Mouse (Mus musculus): Measurements from ENCODE around the gene Gimap9. TPM values are rescaled to one million over a fixed set of nuclear protein-coding genes. Genes with fewer than 3 reads are reported as not detected.

Gene Gimap9
- 1.0 and 1.2 TPM in 2 replicates for polyA plus RNA-seq (2015; fragmentation: Nextera tagmentation; extraction: Ambion mirVana)

DNA sequence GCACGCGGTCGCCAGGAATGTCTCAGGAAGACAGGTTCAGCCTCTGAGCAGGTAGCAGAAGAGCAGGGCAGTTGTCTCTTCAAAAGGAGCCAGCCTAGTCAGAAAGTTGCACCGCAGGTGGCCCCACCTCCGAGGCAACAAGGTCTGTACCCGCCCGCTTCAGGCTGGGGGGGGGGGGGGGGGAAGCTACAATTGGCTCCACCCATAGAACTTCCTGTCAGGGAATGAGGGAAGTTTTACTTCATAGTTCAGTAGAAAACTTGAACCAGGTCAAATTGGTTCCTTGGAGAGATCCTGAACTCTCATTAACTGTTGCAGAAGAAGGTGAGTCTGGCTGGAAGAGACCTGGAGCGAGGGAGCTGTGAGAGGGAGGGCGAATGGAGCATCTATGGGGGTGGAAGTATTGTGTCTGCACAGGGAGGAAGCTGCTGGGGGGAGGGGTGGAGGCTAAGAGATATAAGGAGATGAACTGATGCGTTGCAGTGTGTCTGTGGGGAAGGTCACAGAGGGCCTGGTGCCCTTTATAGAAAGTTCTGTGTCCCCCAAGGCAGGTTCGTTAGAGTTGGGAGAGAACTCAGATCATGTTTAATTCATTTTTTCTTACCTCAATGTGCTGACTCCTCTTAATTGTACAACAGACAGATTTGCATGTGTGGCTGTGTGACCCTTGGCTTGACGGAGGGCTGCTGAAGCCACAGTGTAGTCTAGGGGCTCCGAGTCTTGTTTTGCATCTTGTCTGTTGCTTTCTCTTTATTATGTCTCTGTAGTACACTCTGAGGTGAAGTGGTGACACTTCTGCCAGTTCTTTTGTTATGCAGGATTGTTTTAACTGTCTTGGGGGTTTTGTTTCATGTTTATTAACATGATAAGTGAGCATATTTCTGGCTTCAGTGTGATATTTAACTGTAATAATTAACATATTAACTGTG is at the start of gene Gimap9:
Gene Gimap9 (plus strand): TSS at position 199 of the 929 bp plus-strand sequence.

GRCm38 (mm10) chr6:48626464-48626863 is 49.5 kb upstream of the Gimap9 start, which contains the start of gene AI854703:
Gene AI854703, plus strand, starts transcription at chr6:48626764.

DNA sequence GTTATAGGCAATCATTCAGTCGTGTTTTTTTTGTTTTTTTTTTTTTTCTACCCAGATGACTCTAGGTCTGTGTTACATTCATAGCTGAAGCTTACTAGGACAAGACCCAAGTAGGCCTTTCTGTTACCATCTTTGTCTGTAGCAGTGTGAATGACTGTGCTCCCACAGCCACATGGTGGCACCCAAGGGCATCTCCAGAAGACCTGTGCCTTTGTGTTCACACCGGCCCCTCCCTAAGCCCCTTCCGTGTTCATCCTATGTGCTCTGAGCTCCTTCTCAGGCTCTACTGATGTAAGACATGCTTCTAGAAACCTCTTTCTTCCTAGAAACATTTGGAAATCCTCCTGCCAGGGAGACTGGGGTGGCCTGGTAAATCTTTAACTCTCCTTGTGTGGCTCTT is 28.9 kb upstream of the Gimap9 start, which contains the start of gene Gimap8:
Gene Gimap8 (plus strand): TSS at position 240 of the 400 bp plus-strand sequence.

DNA sequence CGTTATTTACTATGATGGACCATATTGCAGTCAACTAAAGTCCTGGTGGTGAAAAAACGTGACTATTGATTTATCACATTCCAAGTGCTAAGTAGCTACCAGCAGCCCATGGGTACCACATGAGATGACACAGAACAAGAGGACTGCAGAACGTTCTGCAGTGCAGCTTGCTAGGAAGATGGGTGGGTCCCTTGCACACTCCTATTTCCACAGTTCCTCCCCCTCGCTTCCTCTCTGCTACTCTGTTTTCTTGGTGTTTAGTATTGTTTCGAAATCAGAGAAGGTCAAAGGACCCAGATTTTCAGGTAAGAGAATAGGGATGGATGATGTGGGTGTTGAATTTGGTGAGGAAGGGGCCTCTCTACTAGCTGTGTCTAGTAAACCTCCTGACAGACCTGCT is 8.4 kb downstream of the Gimap9 start, which contains the start of gene Gimap4:
Gene Gimap4 (plus strand): TSS at position 231 of the 400 bp plus-strand sequence.

DNA sequence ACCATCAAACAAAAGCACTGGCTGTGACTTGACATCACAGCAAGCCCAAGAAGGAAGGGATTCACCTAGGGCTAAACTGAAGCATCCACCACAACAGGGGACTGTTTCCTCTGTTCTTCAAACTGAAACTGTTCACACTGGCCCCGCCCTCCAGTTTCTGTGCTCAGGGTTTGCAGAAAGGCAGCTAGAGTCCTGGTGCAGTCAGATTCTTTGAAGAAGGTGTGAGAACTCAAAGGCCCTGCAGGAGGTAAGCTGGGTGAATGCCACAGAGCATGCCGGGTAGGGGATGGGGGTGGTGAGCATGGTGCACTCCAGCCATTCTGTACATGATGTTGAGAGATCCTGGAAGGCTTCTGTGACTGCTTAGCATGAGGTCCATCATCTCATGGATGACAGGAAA is 42.5 kb downstream of the Gimap9 start, which contains the start of the genes Gm28053 and Gimap7:
Gene Gm28053 (plus strand): TSS at position 153 of the 400 bp plus-strand sequence.
Gene Gimap7 (plus strand): TSS at position 167 of the 400 bp plus-strand sequence.

Other genes with a start within 250 kb of the Gimap9 start
- gene Zfp467, start 230.3 kb upstream of the Gimap9 start, polyA plus RNA-seq (2015; fragmentation: Nextera tagmentation; extraction: Ambion mirVana), result 45.1 and 46.9 TPM in 2 replicates
- 0.17 and 0.27 TPM in 2 replicates for gene Sspo, start 227.9 kb upstream of the Gimap9 start, polyA plus RNA-seq (2015; fragmentation: Nextera tagmentation; extraction: Ambion mirVana)
- gene Atp6v0e2, start 138.5 kb upstream of the Gimap9 start, polyA plus RNA-seq (2015; fragmentation: Nextera tagmentation; extraction: Ambion mirVana), result 494 and 535 TPM in 2 replicates
- 15.0 and 15.1 TPM in 2 replicates for gene Lrrc61, start 121.3 kb upstream of the Gimap9 start, polyA plus RNA-seq (2015; fragmentation: Nextera tagmentation; extraction: Ambion mirVana)
- gene Rarres2, start 103.3 kb upstream of the Gimap9 start, polyA plus RNA-seq (2015; fragmentation: Nextera tagmentation; extraction: Ambion mirVana), result 21.1 and 23.0 TPM in 2 replicates
- not detected in 2 replicates for gene Gm45021, start 86.5 kb upstream of the Gimap9 start, polyA plus RNA-seq (2015; fragmentation: Nextera tagmentation; extraction: Ambion mirVana)
- 33.1 and 38.6 TPM in 2 replicates for gene Repin1, start 82.2 kb upstream of the Gimap9 start, polyA plus RNA-seq (2015; fragmentation: Nextera tagmentation; extraction: Ambion mirVana)
- not detected in 2 replicates for gene Gm44965, start 82.2 kb upstream of the Gimap9 start, polyA plus RNA-seq (2015; fragmentation: Nextera tagmentation; extraction: Ambion mirVana)
- 7.1 and 7.3 TPM in 2 replicates for gene Zfp775, start 74.1 kb upstream of the Gimap9 start, polyA plus RNA-seq (2015; fragmentation: Nextera tagmentation; extraction: Ambion mirVana)
- gene AI854703, start 49.4 kb upstream of the Gimap9 start, polyA plus RNA-seq (2015; fragmentation: Nextera tagmentation; extraction: Ambion mirVana), result 38.7 and 38.8 TPM in 2 replicates
- gene Gimap8, start 28.9 kb upstream of the Gimap9 start, polyA plus RNA-seq (2015; fragmentation: Nextera tagmentation; extraction: Ambion mirVana), result 0.36 and 0.50 TPM in 2 replicates
- 0.57 and 0.62 TPM in 2 replicates for gene Gimap4, start 8.4 kb downstream of the Gimap9 start, polyA plus RNA-seq (2015; fragmentation: Nextera tagmentation; extraction: Ambion mirVana)
- gene Gimap6, start 32.1 kb downstream of the Gimap9 start, polyA plus RNA-seq (2015; fragmentation: Nextera tagmentation; extraction: Ambion mirVana), result 5.7 and 6.9 TPM in 2 replicates
- 0.68 TPM in 1 of 2 replicates, not detected in the other for gene Gm28053, start 42.5 kb downstream of the Gimap9 start, polyA plus RNA-seq (2015; fragmentation: Nextera tagmentation; extraction: Ambion mirVana)
- not detected in 2 replicates for gene Gimap7, start 42.5 kb downstream of the Gimap9 start, polyA plus RNA-seq (2015; fragmentation: Nextera tagmentation; extraction: Ambion mirVana)
- gene Gimap1, start 62.9 kb downstream of the Gimap9 start, polyA plus RNA-seq (2015; fragmentation: Nextera tagmentation; extraction: Ambion mirVana), result 5.9 and 8.2 TPM in 2 replicates
- 1.7 and 2.2 TPM in 2 replicates for gene Gimap5, start 70.1 kb downstream of the Gimap9 start, polyA plus RNA-seq (2015; fragmentation: Nextera tagmentation; extraction: Ambion mirVana)
- not detected in 2 replicates for gene Gimap3, start 94.7 kb downstream of the Gimap9 start, polyA plus RNA-seq (2015; fragmentation: Nextera tagmentation; extraction: Ambion mirVana)
- 85.7 and 92.0 TPM in 2 replicates for gene Tmem176a, start 164.8 kb downstream of the Gimap9 start, polyA plus RNA-seq (2015; fragmentation: Nextera tagmentation; extraction: Ambion mirVana)
- 178 and 196 TPM in 2 replicates for gene Tmem176b, start 165.4 kb downstream of the Gimap9 start, polyA plus RNA-seq (2015; fragmentation: Nextera tagmentation; extraction: Ambion mirVana)
- gene Aoc1, start 196.8 kb downstream of the Gimap9 start, polyA plus RNA-seq (2015; fragmentation: Nextera tagmentation; extraction: Ambion mirVana), result not detected in 2 replicates